Mouse (Mus musculus): ENCODE data around the gene Urb1.
"Not testable (repeated sequence)": the region's sequence is repeated elsewhere in the genome, so short reads cannot be mapped to it uniquely, and the experiment has no call there.

Urb1 gene

GRCm38 (mm10) chr16:90823986-90824385, 13.8 kb upstream of the Urb1 start:
- not testable (repeated sequence) for DNase-seq (ENCODE audit: low spot score in 2 of 2)

GRCm38 (mm10) chr16:90822981-90823380, 12.8 kb upstream of the Urb1 start:
- no peak for DNase-seq (ENCODE audit: low spot score in 2 of 2)

GRCm38 (mm10) chr16:90822284-90822935, 12.2 kb upstream of the Urb1 start:
- no peak for DNase-seq (ENCODE audit: low spot score in 2 of 2)

GRCm38 (mm10) chr16:90821046-90821697, 11.0 kb upstream of the Urb1 start:
- DNase-seq (ENCODE audit: low spot score in 2 of 2), result no peak

- DNase-seq (ENCODE audit: low spot score in 2 of 2), result no peak
These were observed 10.1 kb upstream of the Urb1 start for GRCm38 (mm10) chr16:90820326-90820725.

- DNase-seq (ENCODE audit: low spot score in 2 of 2), result no peak
These were observed 1.9 kb upstream of the Urb1 start for GRCm38 (mm10) chr16:90812086-90812485.

- no peak for DNase-seq (ENCODE audit: low spot score in 2 of 2)
These were observed 573 bp upstream of the Urb1 start for GRCm38 (mm10) chr16:90810716-90811256.

GRCm38 (mm10) chr16:90804466-90804865, 5.7 kb downstream of the Urb1 start:
- no peak for DNase-seq (ENCODE audit: low spot score in 2 of 2)

GRCm38 (mm10) chr16:90801928-90802327, 8.3 kb downstream of the Urb1 start:
- DNase-seq (ENCODE audit: low spot score in 2 of 2), result no peak

- no peak for DNase-seq (ENCODE audit: low spot score in 2 of 2)
These were observed 9.0 kb downstream of the Urb1 start for GRCm38 (mm10) chr16:90801251-90801650.

GRCm38 (mm10) chr16:90799840-90800239, 10.4 kb downstream of the Urb1 start:
- no peak for DNase-seq (ENCODE audit: low spot score in 2 of 2)

- no peak for DNase-seq (ENCODE audit: low spot score in 2 of 2)
These were observed 11.4 kb downstream of the Urb1 start for GRCm38 (mm10) chr16:90798848-90799247.

- DNase-seq (ENCODE audit: low spot score in 2 of 2), result no peak
These were observed 11.8 kb downstream of the Urb1 start for GRCm38 (mm10) chr16:90798446-90798845.

GRCm38 (mm10) chr16:90794708-90795107, 15.5 kb downstream of the Urb1 start:
- no peak for DNase-seq (ENCODE audit: low spot score in 2 of 2)

GRCm38 (mm10) chr16:90792500-90792899, 17.7 kb downstream of the Urb1 start:
- DNase-seq (ENCODE audit: low spot score in 2 of 2), result no peak

GRCm38 (mm10) chr16:90792066-90792465, 18.1 kb downstream of the Urb1 start:
- DNase-seq (ENCODE audit: low spot score in 2 of 2), result no peak

GRCm38 (mm10) chr16:90790946-90791345, 19.3 kb downstream of the Urb1 start:
- DNase-seq (ENCODE audit: low spot score in 2 of 2), result no peak

GRCm38 (mm10) chr16:90788580-90788979, 21.6 kb downstream of the Urb1 start:
- DNase-seq (ENCODE audit: low spot score in 2 of 2), result no peak

GRCm38 (mm10) chr16:90785257-90785656, 25.0 kb downstream of the Urb1 start:
- DNase-seq (ENCODE audit: low spot score in 2 of 2), result no peak

- no peak for DNase-seq (ENCODE audit: low spot score in 2 of 2)
These were observed 26.9 kb downstream of the Urb1 start for GRCm38 (mm10) chr16:90783302-90783701.

- DNase-seq (ENCODE audit: low spot score in 2 of 2), result no peak
These were observed 30.4 kb downstream of the Urb1 start for GRCm38 (mm10) chr16:90779783-90780182.

- DNase-seq (ENCODE audit: low spot score in 2 of 2), result no peak
These were observed 34.2 kb downstream of the Urb1 start for GRCm38 (mm10) chr16:90775946-90776520.

- no peak for DNase-seq (ENCODE audit: low spot score in 2 of 2)
These were observed 35.6 kb downstream of the Urb1 start for GRCm38 (mm10) chr16:90774646-90775045.

Data from frontal cortex, postnatal 25 days (tissue).